Mouse (Mus musculus) lung, postnatal 0 days (tissue): ENCODE measurements around the gene Ccdc57.
"Not testable (repeated sequence)": the region's sequence is repeated elsewhere in the genome, so short reads cannot be mapped to it uniquely, and the experiment has no call there.

Experiments
- CTCF ChIP-seq: IDR thresholded peaks from 2 replicates; pipeline ENCODE4 v1.5.1; 2016; ENCODE audit warnings: antibody characterized with exemption, mild to moderate bottlenecking
- EP300 ChIP-seq: IDR thresholded peaks from 2 replicates; pipeline ENCODE4 v1.6.1; 2016; ENCODE audit warnings: antibody characterized with exemption, mild to moderate bottlenecking, control low read depth

DNA sequence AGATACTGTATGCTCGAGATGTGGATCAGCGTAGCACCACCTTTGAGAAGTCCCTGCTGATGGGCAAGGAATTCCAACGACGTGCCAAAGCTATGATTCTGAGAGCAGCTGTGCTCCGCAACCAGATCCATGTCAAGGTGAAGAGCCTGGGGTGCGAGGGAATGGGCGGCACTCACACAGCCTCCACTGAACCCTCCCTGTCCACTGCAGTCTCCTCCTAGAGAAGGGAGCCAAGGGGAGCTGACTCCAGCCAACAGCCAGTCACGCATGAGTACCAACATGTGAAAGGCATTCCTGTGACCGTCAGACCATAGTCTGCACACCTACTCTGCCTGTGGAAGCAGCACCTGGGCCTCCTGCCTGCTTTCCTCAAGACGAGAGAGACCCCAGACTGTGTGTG lies 144.2 kb downstream of the Ccdc57 start:
- not testable (repeated sequence) for TF ChIP-seq CTCF, EP300
